Mouse (Mus musculus) intestine, embryonic 14.5 days (tissue): ENCODE measurements at regions not wholly inside any gene's neighbourhood (a gene's known extent, or its start where the extent isn't known, plus 50 kb on each side); places are given as distances from the start of the nearest gene placed in this dataset.

Experiments
- ATAC-seq: fragments of 200-750 bp; cut with Nextera tagmentation; replicated peaks from 2 replicates; pipeline ENCODE4 v1.8.0; 2017; ENCODE audit warnings: low read depth, moderate number of reproducible peaks, moderate TSS enrichment, moderate library complexity; ENCODE audit not compliant: low FRiP score, low TSS enrichment
- DNase-seq: peaks from one replicate; pipeline ENCODE4 v3.0.0-alpha.2; 2018; ENCODE audit warnings: low spot score
- H3K27ac ChIP-seq: fragments of 300-500 bp; sonication (generic); 2 replicates; pipeline ENCODE4 v1.5.1; 2014; ENCODE audit warnings: low read depth, mild to moderate bottlenecking, control low read depth
- H3K27me3 ChIP-seq: fragments of 300-500 bp; sonication (generic); replicated peaks from 2 replicates; pipeline ENCODE4 v1.6.1; 2014; ENCODE audit warnings: low read length, control low read depth; ENCODE audit not compliant: control insufficient read depth, insufficient read depth
- H3K36me3 ChIP-seq: fragments of 300-500 bp; sonication (generic); 2 replicates; pipeline ENCODE4 v1.6.1; 2014; ENCODE audit warnings: low read length, control low read depth; ENCODE audit not compliant: control insufficient read depth, insufficient read depth
- H3K4me1 ChIP-seq: fragments of 300-500 bp; sonication (generic); replicated peaks from 2 replicates; pipeline ENCODE4 v1.6.1; 2014; ENCODE audit warnings: low read length, control low read depth, mixed read lengths; ENCODE audit not compliant: control insufficient read depth, insufficient read depth
- H3K4me2 ChIP-seq: fragments of 300-500 bp; sonication (generic); 2 replicates; pipeline ENCODE4 v1.6.1; 2014; ENCODE audit warnings: low read length
- H3K4me3 ChIP-seq: fragments of 300-500 bp; sonication (generic); 2 replicates; pipeline ENCODE4 v1.5.1; 2014; ENCODE audit warnings: low read depth, low read length, control low read depth, mixed read lengths
- H3K9ac ChIP-seq: fragments of 300-500 bp; sonication (generic); 2 replicates; pipeline ENCODE4 v1.6.1; 2014; ENCODE audit warnings: mild to moderate bottlenecking, low read length
- H3K9me3 ChIP-seq: fragments of 300-500 bp; sonication (generic); 2 replicates; pipeline ENCODE4 v1.6.1; 2016; ENCODE audit warnings: low read length, control low read depth; ENCODE audit not compliant: control insufficient read depth
- WGBS: fragments of 180-500 bp; shearing (Covaris S2); extraction: QIAGEN DNeasy Blood & Tissue Kit; methylation state at CpG from one replicate; pipeline ENCODE4 v1.1.7; 2014; 5-methylcytosine and 5-hydroxymethylcytosine counted together

DNA sequence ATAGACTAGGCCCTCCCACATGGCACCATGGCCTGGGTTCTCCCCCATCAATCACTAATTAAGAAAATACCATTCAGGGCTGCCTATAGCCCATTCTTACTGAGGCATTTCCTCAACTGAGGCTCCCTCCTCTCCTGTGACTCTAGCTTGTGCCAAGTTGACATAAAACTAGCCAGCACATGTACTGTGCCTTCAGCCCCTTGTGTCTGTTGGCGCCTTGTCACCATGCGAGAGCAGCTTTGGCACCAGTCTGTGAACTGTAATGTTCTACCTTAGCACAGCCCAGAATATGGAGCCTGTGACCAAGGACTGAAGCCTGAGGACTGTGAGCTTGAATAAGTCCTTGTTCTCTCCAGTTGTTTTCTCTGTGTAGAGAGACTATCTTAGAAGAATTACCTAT is 75.0 kb upstream of the Glce start:
- Histone ChIP-seq H3K27me3 (no peaks in the 10 kb centered on the region), H3K9me3 (no peaks in the 10 kb centered on the region), H3K9ac (no peak overlapping the region), H3K36me3 (no peaks in the 10 kb centered on the region), H3K27ac (no peak overlapping the region), H3K4me2 (no peak overlapping the region), H3K4me1 (peaks cover 2% of the 10 kb centered on the region; the same call in 1 of the 2 replicates), H3K4me3 (no peak overlapping the region)
- DNase-seq (no peak), ATAC-seq (no peak)
- 92% methylated on average over 2 of the region's 2 CpGs for WGBS

DNA sequence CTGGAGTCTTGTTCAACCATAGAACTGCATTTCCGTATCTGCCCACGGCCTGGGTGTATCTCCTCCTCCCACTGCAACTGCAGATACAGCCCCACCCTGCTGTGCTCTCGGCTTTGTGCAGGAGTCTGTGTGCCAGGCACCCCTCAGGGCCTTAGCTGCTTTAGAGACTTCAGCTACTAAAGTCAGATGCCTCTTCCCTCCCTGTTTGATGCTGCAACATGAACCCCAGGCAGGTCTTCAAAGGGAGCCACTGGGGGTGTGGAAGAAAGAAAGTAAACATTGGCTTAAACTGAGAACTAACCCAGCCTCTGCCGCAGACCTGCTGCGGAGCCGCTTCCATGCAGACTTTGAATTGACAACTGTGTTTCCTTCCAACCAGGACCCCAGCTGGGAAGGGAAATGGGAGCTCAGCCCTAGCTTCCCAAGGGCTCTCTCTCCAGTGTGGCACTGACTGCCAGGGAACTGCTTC is 70.0 kb upstream of the Glce start:
- ATAC-seq (no peak), DNase-seq (no peak)
- Histone ChIP-seq H3K4me3 (no peak overlapping the region), H3K27me3 (no peaks in the 10 kb centered on the region), H3K4me1 (peaks cover 6% of the 10 kb centered on the region; the same call in 1 of the 2 replicates), H3K4me2 (0 out of 2 replicates have a peak overlapping the region, but pooled peaks have one; percentile 15), H3K36me3 (no peaks in the 10 kb centered on the region), H3K9ac (no peak overlapping the region), H3K27ac (no peak overlapping the region), H3K9me3 (no peaks in the 10 kb centered on the region)
- 2% methylated on average over 6 of the region's 6 CpGs for WGBS

DNA sequence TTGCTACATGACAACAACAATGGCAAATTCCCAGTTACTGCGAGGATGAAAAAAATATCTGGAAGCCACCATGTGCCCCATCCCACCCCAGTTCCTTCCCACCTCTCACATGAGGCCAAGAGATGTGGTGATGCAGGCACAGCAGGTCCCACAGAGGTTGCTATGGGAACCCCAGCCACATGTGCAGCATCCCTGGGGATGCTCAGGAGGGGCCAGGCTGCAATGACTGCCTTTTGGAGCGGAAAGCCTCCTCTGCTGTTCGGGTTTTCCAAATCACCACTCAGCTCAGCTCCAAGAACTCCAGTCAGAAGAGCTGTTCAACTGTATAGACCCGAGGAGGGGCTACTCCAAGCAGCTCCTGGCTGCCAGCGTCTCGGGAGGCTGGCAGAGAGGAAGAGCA is 68.0 kb upstream of the Glce start:
- Histone ChIP-seq H3K27ac (no peak overlapping the region), H3K4me2 (no peak overlapping the region), H3K4me1 (peaks cover 11% of the 10 kb centered on the region), H3K36me3 (no peaks in the 10 kb centered on the region), H3K4me3 (no peak overlapping the region), H3K9me3 (no peaks in the 10 kb centered on the region), H3K9ac (no peak overlapping the region), H3K27me3 (no peaks in the 10 kb centered on the region)
- WGBS = 62% methylated on average over 6 of the region's 6 CpGs
- DNase-seq (no peak), ATAC-seq (no peak)

DNA sequence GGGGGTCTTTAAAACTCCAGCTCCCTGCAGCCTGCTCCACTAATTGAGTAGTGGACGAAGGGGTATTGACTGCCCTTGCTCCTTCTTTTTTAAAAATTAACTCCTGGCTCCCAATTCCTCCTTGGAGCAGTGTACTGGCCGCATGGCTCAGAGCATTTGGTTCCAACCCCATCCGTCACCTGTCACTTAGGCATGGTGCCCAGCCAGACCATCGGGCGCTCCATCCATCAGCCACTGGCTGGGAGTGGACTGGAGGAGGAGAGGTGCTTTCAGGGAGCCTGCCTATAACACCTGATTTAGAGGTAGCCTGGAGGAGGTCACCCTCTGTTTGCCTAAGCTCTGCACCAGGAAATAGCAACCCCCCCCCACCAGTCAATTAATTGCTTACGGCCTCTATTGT is 66.4 kb upstream of the Glce start:
- H3K4me1 ChIP-seq = peaks cover 11% of the 10 kb centered on the region
- DNase-seq (no peak), ATAC-seq (no peak)
- no peak overlapping the region for H3K27ac ChIP-seq
- no peak overlapping the region for H3K9ac ChIP-seq
- H3K9me3 ChIP-seq = no peaks in the 10 kb centered on the region
- no peak overlapping the region for H3K4me3 ChIP-seq
- WGBS = 34% methylated on average over 6 of the region's 6 CpGs
- H3K4me2 ChIP-seq = no peak overlapping the region
- H3K36me3 ChIP-seq = no peaks in the 10 kb centered on the region
- H3K27me3 ChIP-seq = no peaks in the 10 kb centered on the region

DNA sequence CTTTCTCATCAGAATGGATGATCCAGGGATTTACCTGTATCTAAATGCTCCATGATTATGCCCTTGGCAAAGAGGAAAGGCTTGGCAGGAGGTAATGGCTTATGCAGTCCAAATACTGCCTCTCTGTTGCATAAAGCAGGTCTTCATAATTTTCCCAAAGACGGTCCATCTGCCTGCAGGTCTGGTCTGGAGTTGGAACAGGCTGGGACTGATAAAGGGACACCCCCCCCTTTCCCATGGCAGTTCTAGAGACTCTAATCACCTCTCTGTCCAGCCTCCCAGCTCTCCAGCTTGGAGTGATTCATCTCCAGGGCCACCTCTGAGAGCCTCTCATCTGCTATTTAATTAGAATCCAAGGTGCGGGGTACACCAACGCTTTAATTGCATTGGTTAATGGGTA is 65.9 kb upstream of the Glce start:
- Histone ChIP-seq H3K27me3 (no peaks in the 10 kb centered on the region), H3K36me3 (no peaks in the 10 kb centered on the region), H3K9ac (no peak overlapping the region), H3K9me3 (no peaks in the 10 kb centered on the region), H3K4me3 (no peak overlapping the region), H3K27ac (no peak overlapping the region), H3K4me2 (no peak overlapping the region), H3K4me1 (peaks cover 11% of the 10 kb centered on the region)
- WGBS = 55% methylated on average over 3 of the region's 3 CpGs
- no peak for ATAC-seq
- DNase-seq = no peak

DNA sequence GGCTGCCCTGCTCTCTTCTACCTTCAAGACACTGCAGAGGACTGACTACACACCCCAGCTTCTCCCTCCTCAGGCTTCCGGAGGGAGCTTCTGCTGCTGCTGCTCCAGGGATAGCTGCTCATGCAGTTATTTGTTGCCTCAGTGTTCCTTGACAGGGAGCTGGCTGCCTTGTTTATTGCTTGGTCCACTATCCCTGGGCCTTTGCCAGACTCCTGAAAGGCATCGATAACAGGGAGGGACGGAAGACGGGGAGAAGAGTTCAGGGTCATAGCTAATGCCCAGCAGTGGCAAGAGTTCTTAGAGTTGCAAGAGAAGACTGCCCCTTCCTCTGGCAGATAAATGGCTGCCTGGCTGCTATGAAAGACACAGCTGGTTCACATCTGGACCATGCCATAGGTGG is 64.4 kb upstream of the Glce start:
- H3K27me3 ChIP-seq = no peaks in the 10 kb centered on the region
- peaks cover 5% of the 10 kb centered on the region; the same call in 1 of the 2 replicates for H3K4me1 ChIP-seq
- WGBS = 15% methylated on average over 4 of the region's 4 CpGs
- no peaks in the 10 kb centered on the region for H3K9me3 ChIP-seq
- no peak overlapping the region for H3K9ac ChIP-seq
- ATAC-seq (no peak), DNase-seq (no peak)
- H3K27ac ChIP-seq = no peak overlapping the region
- no peaks in the 10 kb centered on the region for H3K36me3 ChIP-seq
- H3K4me3 ChIP-seq = no peak overlapping the region
- no peak overlapping the region for H3K4me2 ChIP-seq

DNA sequence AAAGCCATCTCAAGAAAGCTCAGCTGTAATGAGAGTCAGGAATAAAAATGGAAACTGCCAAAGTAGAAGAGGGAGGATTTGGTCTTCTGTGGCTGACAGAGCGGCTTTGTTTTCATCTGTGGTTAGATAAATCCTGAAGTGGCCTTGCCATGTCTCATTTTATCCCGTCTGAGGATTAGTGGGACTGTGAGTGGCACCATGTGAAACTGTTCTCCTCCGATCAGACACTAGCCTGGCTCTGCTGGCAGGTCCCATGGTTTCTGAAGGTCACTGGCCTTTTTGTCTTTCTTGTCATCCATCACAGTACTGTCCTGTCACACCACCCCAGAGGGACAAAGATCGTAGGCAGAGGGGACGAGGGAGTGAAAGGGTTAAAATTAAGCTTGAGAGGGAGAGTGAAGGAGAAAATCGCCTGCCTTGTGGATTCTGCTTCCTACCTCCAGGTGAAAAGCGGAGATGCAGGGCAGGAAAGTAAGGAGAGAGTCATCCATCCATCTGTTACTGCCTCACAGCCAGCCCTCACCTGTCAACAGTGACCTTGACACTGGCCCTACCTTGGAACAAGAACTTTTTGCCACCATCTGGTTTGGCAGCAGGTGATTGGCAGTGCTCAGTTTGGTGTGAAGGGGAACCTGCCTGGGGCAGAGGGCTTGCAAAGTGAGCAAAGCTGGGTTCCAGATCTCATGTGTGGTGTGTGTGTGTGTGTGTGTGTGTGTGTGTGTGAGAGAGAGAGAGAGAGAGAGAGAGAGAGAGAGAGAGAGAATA is 63.2 kb upstream of the Glce start:
- WGBS = 61% methylated on average over 7 of the region's 7 CpGs
- DNase-seq (no peak), ATAC-seq (no peak)
- Histone ChIP-seq H3K36me3 (no peaks in the 10 kb centered on the region), H3K9ac (no peak overlapping the region), H3K4me3 (no peak overlapping the region), H3K9me3 (no peaks in the 10 kb centered on the region), H3K4me1 (peaks cover 8% of the 10 kb centered on the region; the same call in 1 of the 2 replicates), H3K4me2 (no peak overlapping the region), H3K27ac (no peak overlapping the region), H3K27me3 (no peaks in the 10 kb centered on the region)

DNA sequence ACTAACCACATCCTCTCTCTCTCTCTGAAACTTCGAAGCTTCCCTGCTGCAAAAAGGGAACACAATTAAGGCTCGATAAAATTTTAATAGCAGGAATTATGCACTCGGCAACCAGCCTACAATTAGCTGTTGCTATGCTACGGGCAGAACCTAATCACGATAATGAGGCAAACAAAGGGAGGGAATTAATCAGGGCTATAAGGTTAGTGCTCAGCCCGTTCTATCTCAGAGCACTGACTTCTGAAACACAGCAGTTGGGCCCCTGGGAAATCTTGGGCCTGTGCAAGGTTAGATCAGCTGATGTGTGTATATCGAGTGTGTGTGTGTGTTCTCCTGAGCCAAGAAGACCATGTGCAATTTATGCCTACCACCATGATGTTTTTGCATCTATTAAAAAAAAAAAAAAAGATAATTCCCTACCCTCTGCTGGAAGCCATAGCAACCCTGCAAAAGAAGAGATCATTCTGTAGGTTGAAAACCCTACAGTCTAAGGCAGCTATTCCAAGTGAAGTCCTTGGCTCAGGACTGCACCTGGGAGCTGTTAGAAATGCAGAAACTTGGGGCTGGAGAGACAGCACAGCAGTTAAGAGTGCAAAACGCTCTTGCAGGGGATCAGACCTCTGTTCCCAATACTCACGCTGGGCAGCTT is 58.9 kb upstream of the Glce start:
- Histone ChIP-seq H3K27me3 (no peaks in the 10 kb centered on the region), H3K4me1 (0 out of 2 replicates have a peak, but pooled peaks cover 4% of the 10 kb centered on the region), H3K4me2 (no peak overlapping the region), H3K4me3 (no peak overlapping the region), H3K27ac (no peak overlapping the region), H3K9me3 (no peaks in the 10 kb centered on the region), H3K36me3 (no peaks in the 10 kb centered on the region), H3K9ac (no peak overlapping the region)
- DNase-seq = no peak
- WGBS = 46% methylated on average over 9 of the region's 9 CpGs
- ATAC-seq = no peak
